Mouse (Mus musculus) MEL (cell line): ENCODE measurements around the gene Fbxw8. TPM values are rescaled to one million over a fixed set of nuclear protein-coding genes. Genes with fewer than 3 reads are reported as not detected.

Source experiments
- DNase-seq: peaks from one replicate; pipeline ENCODE4 v3.0.0; 2011; ENCODE audit warnings: low read depth, low spot score
- H3K27ac ChIP-seq: 2 replicates; pipeline ENCODE4 v1.5.1; 2012; ENCODE audit warnings: low read depth, mild to moderate bottlenecking, control low read depth, low read length, moderate library complexity; ENCODE audit not compliant: control insufficient read depth
- H3K27me3 ChIP-seq, 2 experiments: fragments of 150-350 bp in 1 of 2; sonication (generic) in 1 of 2; 2 replicates each; pipeline ENCODE4 v1.6.1; 2012; ENCODE audit warnings: low read length in 2 of 2, mild to moderate bottlenecking in 2 of 2, improper control_type of control experiment in 1 of 2, moderate library complexity in 1 of 2; ENCODE audit not compliant: insufficient read depth in 2 of 2, control insufficient read depth in 1 of 2
- H3K36me3 ChIP-seq, 2 experiments: 2 replicates each; pipeline ENCODE4 v1.6.1; 2012 to 2014; ENCODE audit warnings: low read length in 2 of 2, improper control_type of control experiment in 1 of 2, inconsistent platforms in 1 of 2, mild to moderate bottlenecking in 1 of 2; ENCODE audit not compliant: insufficient read depth in 2 of 2, control insufficient read depth in 1 of 2
- H3K4me1 ChIP-seq, 2 experiments: fragments of 150-350 bp in 1 of 2; sonication (generic) in 1 of 2; 2 replicates each; pipeline ENCODE4 v1.6.1; 2012; ENCODE audit warnings: low read length in 2 of 2, improper control_type of control experiment in 1 of 2, mild to moderate bottlenecking in 1 of 2; ENCODE audit not compliant: insufficient read depth in 2 of 2, control insufficient read depth in 1 of 2
- H3K4me3 ChIP-seq, 2 experiments: fragments of 150-350 bp in 1 of 2; sonication (generic) in 1 of 2; 2 replicates each; pipeline ENCODE4 v1.5.1; 2012; ENCODE audit warnings: low read depth in 2 of 2, low read length in 2 of 2, mild to moderate bottlenecking in 2 of 2, moderate library complexity in 2 of 2, control low read depth in 1 of 2, improper control_type of control experiment in 1 of 2; ENCODE audit not compliant: control insufficient read depth in 1 of 2, insufficient read depth in 1 of 2
- H3K79me2 ChIP-seq: 2 replicates; pipeline ENCODE4 v1.6.1; 2012; ENCODE audit warnings: mild to moderate bottlenecking, low read length, moderate library complexity; ENCODE audit not compliant: control insufficient read depth, poor library complexity, insufficient read depth
- H3K9ac ChIP-seq: 2 replicates; pipeline ENCODE4 v1.6.1; 2012; ENCODE audit warnings: low read depth, mild to moderate bottlenecking, control low read depth, low read length, moderate library complexity; ENCODE audit not compliant: control insufficient read depth, poor library complexity, severe bottlenecking
- H3K9me3 ChIP-seq: fragments of 150-350 bp; sonication (generic); replicated peaks from 2 replicates; pipeline ENCODE4 v1.6.1; 2012; ENCODE audit warnings: mild to moderate bottlenecking, low read length, improper control_type of control experiment, moderate library complexity; ENCODE audit not compliant: insufficient read depth
- CTCF ChIP-seq, 3 experiments: IDR thresholded peaks in 2 of 3; conservative IDR thresholded peaks in 1 of 3; 2 replicates each; pipeline ENCODE4 v1.5.1; 2011 to 2012; ENCODE audit warnings: low read length in 3 of 3, low read depth in 2 of 3, mild to moderate bottlenecking in 2 of 3, improper control_type of control experiment in 1 of 3, inconsistent platforms in 1 of 3, mixed read lengths in 1 of 3, moderate library complexity in 1 of 3; ENCODE audit not compliant: control insufficient read depth in 1 of 3, insufficient read depth in 1 of 3, poor library complexity in 1 of 3, severe bottlenecking in 1 of 3
- GABPA ChIP-seq: IDR thresholded peaks from 2 replicates; pipeline ENCODE4 v1.6.1; 2012; ENCODE audit warnings: low read depth, mild to moderate bottlenecking, inconsistent platforms, low read length, improper control_type of control experiment, moderate library complexity
- GATA1 ChIP-seq: IDR thresholded peaks from 2 replicates; pipeline ENCODE4 v1.6.1; 2011; ENCODE audit warnings: low read depth, low read length, improper control_type of control experiment
- HCFC1 ChIP-seq: IDR thresholded peaks from 2 replicates; pipeline ENCODE4 v1.6.1; 2012; ENCODE audit warnings: low read depth, mild to moderate bottlenecking, inconsistent platforms, low read length, improper control_type of control experiment, moderate library complexity
- JUND ChIP-seq: IDR thresholded peaks from 2 replicates; pipeline ENCODE4 v1.6.1; 2011; ENCODE audit warnings: low read depth, mild to moderate bottlenecking, improper control_type of control experiment, low read length
- KAT2A ChIP-seq: conservative IDR thresholded peaks from 2 replicates; pipeline ENCODE4 v1.6.1; 2012; ENCODE audit warnings: low read depth, low read length, improper control_type of control experiment, inconsistent platforms
- MAFK ChIP-seq: IDR thresholded peaks from 2 replicates; pipeline ENCODE4 v1.6.1; 2011; ENCODE audit warnings: low read depth, mild to moderate bottlenecking, low read length, improper control_type of control experiment, borderline replicate concordance
- MAX ChIP-seq: IDR thresholded peaks from 2 replicates; pipeline ENCODE4 v1.6.1; 2011; ENCODE audit warnings: low read length, improper control_type of control experiment
- MAZ ChIP-seq: IDR thresholded peaks from 2 replicates; pipeline ENCODE4 v1.6.1; 2012; ENCODE audit warnings: low read depth, mild to moderate bottlenecking, inconsistent platforms, low read length, improper control_type of control experiment
- MEF2A ChIP-seq: IDR thresholded peaks from 2 replicates; pipeline ENCODE4 v1.6.1; 2014; ENCODE audit warnings: low read depth, mild to moderate bottlenecking, inconsistent platforms, low read length, improper control_type of control experiment; ENCODE audit not compliant: poor library complexity, insufficient replicate concordance, severe bottlenecking; ENCODE audit errors: extremely low read depth
- MYC ChIP-seq: IDR thresholded peaks from 2 replicates; pipeline ENCODE4 v1.6.1; 2011; ENCODE audit warnings: low read depth, mild to moderate bottlenecking, low read length, improper control_type of control experiment, moderate library complexity
- NELFE ChIP-seq: IDR thresholded peaks from 2 replicates; pipeline ENCODE4 v1.6.1; 2011; ENCODE audit warnings: low read depth, low read length, improper control_type of control experiment
- POLR2A ChIP-seq, 2 experiments: IDR thresholded peaks; 2 replicates each; pipeline ENCODE4 v1.6.1; 2011 to 2012; ENCODE audit warnings: low read length in 2 of 2, mild to moderate bottlenecking in 2 of 2, control low read depth in 1 of 2, improper control_type of control experiment in 1 of 2, low read depth in 1 of 2, moderate library complexity in 1 of 2; ENCODE audit not compliant: control insufficient read depth in 1 of 2, insufficient read depth in 1 of 2, poor library complexity in 1 of 2
- POLR2AphosphoS2 ChIP-seq: IDR thresholded peaks from 2 replicates; pipeline ENCODE4 v1.6.1; 2011; ENCODE audit warnings: low read length, improper control_type of control experiment
- POLR2AphosphoS5 ChIP-seq: IDR thresholded peaks from 2 replicates; pipeline ENCODE4 v1.6.1; 2012; ENCODE audit warnings: low read depth, borderline replicate concordance, mild to moderate bottlenecking, inconsistent platforms, low read length, moderate library complexity, mixed read lengths
- RAD21 ChIP-seq: IDR thresholded peaks from 2 replicates; pipeline ENCODE4 v1.6.1; 2011; ENCODE audit warnings: mild to moderate bottlenecking, low read depth, low read length, improper control_type of control experiment
- SMC3 ChIP-seq: IDR thresholded peaks from 2 replicates; pipeline ENCODE4 v1.6.1; 2011; ENCODE audit warnings: low read depth, low read length, improper control_type of control experiment
- TAL1 ChIP-seq: IDR thresholded peaks from 2 replicates; pipeline ENCODE4 v1.6.1; 2012; ENCODE audit warnings: mild to moderate bottlenecking, inconsistent platforms, low read length, moderate library complexity, mixed read lengths
- TBP ChIP-seq: IDR thresholded peaks from 2 replicates; pipeline ENCODE4 v1.8.0; 2011; ENCODE audit warnings: low read depth, low read length, improper control_type of control experiment
- TCF12 ChIP-seq: IDR thresholded peaks from 2 replicates; pipeline ENCODE4 v1.6.1; 2014; ENCODE audit warnings: low read depth, mild to moderate bottlenecking, inconsistent platforms, low read length, improper control_type of control experiment, moderate library complexity
- USF2 ChIP-seq, 2 experiments: IDR thresholded peaks; 2 replicates each; pipeline ENCODE4 v1.6.1; 2011 to 2012; ENCODE audit warnings: improper control_type of control experiment in 2 of 2, low read length in 2 of 2, borderline replicate concordance in 1 of 2, inconsistent platforms in 1 of 2, low read depth in 1 of 2, mild to moderate bottlenecking in 1 of 2; ENCODE audit not compliant: insufficient read depth in 1 of 2
- polyA plus RNA-seq, 2 experiments: library from polyadenylated mRNA; stranded (reverse) in 1 of 2; unstranded in 1 of 2; fragments of >175 nt in 1 of 2; fragments of >200 nt in 1 of 2; gene quantifications; 2 replicates each; pipeline versions ENCODE4 v1.2.1 to v1.2.4; 2012; ENCODE audit warnings: low replicate concordance in 2 of 2, low read depth in 1 of 2; ENCODE audit not compliant: insufficient read length in 2 of 2, insufficient read depth in 1 of 2, missing spikeins in 1 of 2
- total RNA-seq: library from RNA; depleted of rRNA; stranded (reverse); fragments of 300-350 nt; gene quantifications from 2 replicates; pipeline ENCODE4 v1.2.3, GENCODE M21; 2012

The Fbxw8 gene
- total and polyA plus RNA-seq, 3 experiments, result 49.9 to 57.4 (median 52.5) TPM

GRCm38 (mm10) chr5:118090837-118091236 is 64.4 kb downstream of the Fbxw8 start:
- no peak overlapping the region for H3K4me3 ChIP-seq
- TF ChIP-seq POLR2AphosphoS2, result no peak
- peak; percentile 57 to 84 (median 64) for TF ChIP-seq CTCF (IDR thresholded peaks at IDR 0.05 in 2 of 3, conservative IDR thresholded peaks at IDR 0.05 in 1 of 3; ENCODE audit: control insufficient read depth in 1 of 3, insufficient read depth in 1 of 3, low read depth in 2 of 3, low read length in 3 of 3, poor library complexity in 1 of 3, severe bottlenecking in 1 of 3)
- TF ChIP-seq SMC3, result peak; percentile 20
- no peak for TF ChIP-seq TAL1
- peak; percentile 24 for TF ChIP-seq RAD21
- no peak for TF ChIP-seq MAX
- no peak for TF ChIP-seq USF2 (IDR thresholded peaks at IDR 0.05; ENCODE audit: borderline replicate concordance in 1 of 2, insufficient read depth in 1 of 2, low read depth in 1 of 2, low read length in 2 of 2)
- TF ChIP-seq, all 39 proteins: peak for 3
- peak; percentile 64 for DNase-seq
- H3K4me1 ChIP-seq, result no peaks in the 10 kb centered on the region
- H3K36me3 ChIP-seq, result no peaks in the 10 kb centered on the region
- no peaks in the 10 kb centered on the region for H3K79me2 ChIP-seq
- no peak overlapping the region for H3K9ac ChIP-seq
- H3K27ac ChIP-seq, result no peak overlapping the region
- no peaks in the 10 kb centered on the region for H3K27me3 ChIP-seq
- no peaks in the 10 kb centered on the region for H3K9me3 ChIP-seq

GRCm38 (mm10) chr5:118090101-118090500 is 65.2 kb downstream of the Fbxw8 start:
- no peak for TF ChIP-seq MYC
- TF ChIP-seq RAD21, result no peak
- no peak overlapping the region for H3K27ac ChIP-seq
- DNase-seq, result no peak
- no peaks in the 10 kb centered on the region for H3K36me3 ChIP-seq
- H3K4me1 ChIP-seq, result no peaks in the 10 kb centered on the region
- H3K4me3 ChIP-seq, result no peak overlapping the region
- H3K9me3 ChIP-seq, result no peaks in the 10 kb centered on the region
- H3K27me3 ChIP-seq, result no peaks in the 10 kb centered on the region
- H3K9ac ChIP-seq, result no peak overlapping the region
- no peaks in the 10 kb centered on the region for H3K79me2 ChIP-seq

GRCm38 (mm10) chr5:118089102-118089501 is 66.2 kb downstream of the Fbxw8 start:
- H3K9ac ChIP-seq, result no peak overlapping the region
- H3K27me3 ChIP-seq, result no peaks in the 10 kb centered on the region
- H3K9me3 ChIP-seq, result no peaks in the 10 kb centered on the region
- no peak overlapping the region for H3K4me3 ChIP-seq
- H3K27ac ChIP-seq, result no peak overlapping the region
- H3K79me2 ChIP-seq, result no peaks in the 10 kb centered on the region
- no peak for TF ChIP-seq NELFE
- TF ChIP-seq GABPA, result no peak
- TF ChIP-seq TBP, result no peak
- TF ChIP-seq USF2 (IDR thresholded peaks at IDR 0.05; ENCODE audit: borderline replicate concordance in 1 of 2, insufficient read depth in 1 of 2, low read depth in 1 of 2, low read length in 2 of 2), result no peak
- TF ChIP-seq TCF12, result no peak
- no peak for TF ChIP-seq MAFK
- no peak for TF ChIP-seq MEF2A
- no peak for TF ChIP-seq POLR2AphosphoS5
- no peak for TF ChIP-seq POLR2A (IDR thresholded peaks at IDR 0.05; ENCODE audit: control insufficient read depth in 1 of 2, insufficient read depth in 1 of 2, low read depth in 1 of 2, low read length in 2 of 2, poor library complexity in 1 of 2)
- TF ChIP-seq KAT2A, result no peak
- no peak for TF ChIP-seq HCFC1
- TF ChIP-seq JUND, result no peak
- TF ChIP-seq MAZ, result no peak
- TF ChIP-seq POLR2AphosphoS2, result no peak
- TF ChIP-seq GATA1, result no peak
- no peak for DNase-seq
- no peaks in the 10 kb centered on the region; a peak in 1 of 4 replicates for H3K36me3 ChIP-seq
- peaks cover 0 to 3% of the 10 kb centered on the region in 2 experiments; a peak in 1 of 4 replicates for H3K4me1 ChIP-seq
